Comparison of ENCODE assay signal across 7 mouse cellular contexts in genomic region chr9:49975938-49976671, GRCm38 (mm10).
DNase-seq lines count a peak whose midpoint lies in the region; ATAC-seq lines count a peak whose summit lies in the region.

No protein-coding gene starts in this region.

- DNase-seq in adrenal gland, adult 18-20 months (ENCODE audit: low spot score in 2 of 2) = peak; percentile 34 to 51
- DNase-seq in cerebellum, adult 8-10 months = peak; percentile 69
- DNase-seq in gastrocnemius, postnatal 4 days (ENCODE audit: low spot score in 2 of 2) = peak; percentile 56 to 83
- peak; percentile 70 to 89 for DNase-seq in left cerebral cortex, postnatal 10 days (ENCODE audit: extremely low spot score in 1 of 2, low spot score in 2 of 2)
- DNase-seq in thymus, adult 18-20 months = no peak

- H3K9ac ChIP-seq in intestine, embryonic 16.5 days (ENCODE audit: low read depth, low read length) = no peak overlapping the region
- H3K9ac ChIP-seq in neural tube, embryonic 15.5 days (replicated peaks) = no peak overlapping the region

- no peak overlapping the region for H3K4me2 ChIP-seq in intestine, embryonic 16.5 days (ENCODE audit: low read depth, low read length)
- H3K4me2 ChIP-seq in neural tube, embryonic 15.5 days = peak overlapping the region; percentile 28

- no peaks in the 10 kb centered on the region for H3K9me3 ChIP-seq in intestine, embryonic 16.5 days (ENCODE audit: control insufficient read depth, low read length)
- no peaks in the 10 kb centered on the region for H3K9me3 ChIP-seq in neural tube, embryonic 15.5 days (replicated peaks)

- intact Hi-C loops in left cerebral cortex, postnatal 10 days (cut with DNase I) = no loop called here

- no peaks in the 10 kb centered on the region for H3K27me3 ChIP-seq in intestine, embryonic 16.5 days (replicated peaks; ENCODE audit: control insufficient read depth, insufficient read depth, low read length)
- no peaks in the 10 kb centered on the region for H3K27me3 ChIP-seq in neural tube, embryonic 15.5 days (replicated peaks)

- no peaks in the 10 kb centered on the region for H3K36me3 ChIP-seq in intestine, embryonic 16.5 days (ENCODE audit: control insufficient read depth, insufficient read depth, low read length)
- H3K36me3 ChIP-seq in neural tube, embryonic 15.5 days = no peaks in the 10 kb centered on the region

- H3K4me1 ChIP-seq in intestine, embryonic 16.5 days (ENCODE audit: control insufficient read depth, insufficient read depth, low read length) = peaks cover 24% of the 10 kb centered on the region
- H3K4me1 ChIP-seq in neural tube, embryonic 15.5 days = peaks cover 24% of the 10 kb centered on the region

- peak overlapping the region; percentile 50 for H3K27ac ChIP-seq in intestine, embryonic 16.5 days (ENCODE audit: low read length)
- peak overlapping the region; percentile 62 for H3K27ac ChIP-seq in neural tube, embryonic 15.5 days (replicated peaks)

- 35% methylated on average over 11 of the region's 11 CpGs for WGBS in intestine, embryonic 16.5 days
- 41% methylated on average over 11 of the region's 11 CpGs for WGBS in neural tube, embryonic 15.5 days

- peak; percentile 78 for ATAC-seq in intestine, embryonic 16.5 days
- ATAC-seq in neural tube, embryonic 15.5 days (ENCODE audit: low FRiP score) = peak; percentile 53; the same call in 1 of the 2 replicates

- no peak overlapping the region for H3K4me3 ChIP-seq in intestine, embryonic 16.5 days (ENCODE audit: low read length)
- no peak overlapping the region for H3K4me3 ChIP-seq in neural tube, embryonic 15.5 days (replicated peaks)

Comparison
In these comparisons a context has a peak if more than half of its experiments do, and no peak if none do; other contexts are left out.
1. DNase-seq: peak in adrenal gland, adult 18-20 months (2 of 2), cerebellum, adult 8-10 months (single experiment), gastrocnemius, postnatal 4 days (2 of 2) and left cerebral cortex, postnatal 10 days (2 of 2); none in thymus, adult 18-20 months (0 of 2).